Mouse (Mus musculus) CH12.LX (cell line): ENCODE measurements at regions not wholly inside any gene's neighbourhood (a gene's known extent, or its start where the extent isn't known, plus 50 kb on each side); places are given as distances from the start of the nearest gene placed in this dataset.

Source experiments
- DNase-seq: peaks from one replicate; pipeline ENCODE4 v3.0.0-alpha.2; 2013; ENCODE audit errors: extremely low read depth
- H3K27ac ChIP-seq: 2 replicates; pipeline ENCODE4 v1.5.1; 2012; ENCODE audit warnings: low read depth, mild to moderate bottlenecking, control low read depth, moderate library complexity; ENCODE audit not compliant: insufficient read depth
- H3K27me3 ChIP-seq: replicated peaks from 2 replicates; pipeline ENCODE3; 2012; ENCODE audit warnings: inconsistent platforms
- H3K36me3 ChIP-seq, 2 experiments: replicated peaks in 1 of 2; 2 replicates each; pipeline versions ENCODE3 to v1.6.1; 2012; ENCODE audit warnings: inconsistent platforms in 1 of 2, low read length in 1 of 2, mild to moderate bottlenecking in 1 of 2, mixed read lengths in 1 of 2, moderate library complexity in 1 of 2; ENCODE audit not compliant: control insufficient read depth in 1 of 2, insufficient read depth in 1 of 2
- H3K4me1 ChIP-seq, 2 experiments: 2 replicates each; pipeline ENCODE4 v1.6.1; 2012; ENCODE audit warnings: inconsistent platforms in 1 of 2, moderate library complexity in 1 of 2; ENCODE audit not compliant: insufficient read depth in 2 of 2, control insufficient read depth in 1 of 2
- H3K4me2 ChIP-seq: 2 replicates; pipeline ENCODE4 v1.6.1; 2012; ENCODE audit warnings: low read depth, mild to moderate bottlenecking, control low read depth; ENCODE audit not compliant: poor library complexity, insufficient read depth, severe bottlenecking
- H3K4me3 ChIP-seq, 3 experiments: fragments of 150-350 bp in 1 of 3; sonication (generic) in 1 of 3; replicated peaks in 1 of 3; 2 replicates each; pipeline versions ENCODE3 to v1.5.1; 2011 to 2012; ENCODE audit warnings: low read depth in 2 of 3, low read length in 2 of 3, mild to moderate bottlenecking in 2 of 3, moderate library complexity in 2 of 3, control low read depth in 1 of 3, improper control_type of control experiment in 1 of 3, inconsistent platforms in 1 of 3, mixed read lengths in 1 of 3; ENCODE audit not compliant: poor library complexity in 1 of 3
- H3K79me2 ChIP-seq: replicated peaks from 2 replicates; pipeline ENCODE4 v1.6.1; 2012; ENCODE audit warnings: mild to moderate bottlenecking, moderate library complexity; ENCODE audit not compliant: control insufficient read depth, poor library complexity, insufficient read depth, severe bottlenecking; ENCODE audit errors: extremely low read depth
- H3K9ac ChIP-seq: 2 replicates; pipeline ENCODE4 v1.6.1; 2012; ENCODE audit warnings: low read depth, mild to moderate bottlenecking, control low read depth, moderate library complexity; ENCODE audit not compliant: insufficient read depth
- H3K9me3 ChIP-seq: replicated peaks from 2 replicates; pipeline ENCODE3; 2012; ENCODE audit warnings: low read length, inconsistent platforms, mixed read lengths
- BHLHE40 ChIP-seq: IDR thresholded peaks from 2 replicates; pipeline ENCODE4 v1.6.1; 2011; ENCODE audit warnings: mild to moderate bottlenecking, low read depth, low read length, improper control_type of control experiment
- CHD1 ChIP-seq: IDR thresholded peaks from 2 replicates; pipeline ENCODE4 v1.6.1; 2012; ENCODE audit warnings: low read depth, low read length, improper control_type of control experiment, inconsistent platforms
- CHD2 ChIP-seq: IDR thresholded peaks from 2 replicates; pipeline ENCODE4 v1.6.1; 2011; ENCODE audit warnings: low read length, improper control_type of control experiment
- CTCF ChIP-seq, 2 experiments: IDR thresholded peaks in 1 of 2; conservative IDR thresholded peaks in 1 of 2; 2 replicates each; pipeline ENCODE4 v1.5.1; 2011 to 2012; ENCODE audit warnings: low read depth in 2 of 2, low read length in 2 of 2, improper control_type of control experiment in 1 of 2, inconsistent platforms in 1 of 2, mild to moderate bottlenecking in 1 of 2, moderate library complexity in 1 of 2
- ELF1 ChIP-seq: IDR thresholded peaks from 2 replicates; pipeline ENCODE4 v1.6.1; 2014; ENCODE audit warnings: low read depth, mild to moderate bottlenecking, inconsistent platforms, low read length, improper control_type of control experiment
- MAFK ChIP-seq: IDR thresholded peaks from 2 replicates; pipeline ENCODE4 v1.6.1; 2011; ENCODE audit warnings: low read length, improper control_type of control experiment; ENCODE audit not compliant: insufficient replicate concordance
- MAX ChIP-seq: IDR thresholded peaks from 2 replicates; pipeline ENCODE4 v1.6.1; 2011; ENCODE audit warnings: low read length, improper control_type of control experiment
- MAZ ChIP-seq: IDR thresholded peaks from 2 replicates; pipeline ENCODE4 v1.6.1; 2012; ENCODE audit warnings: low read depth, mild to moderate bottlenecking, inconsistent platforms, low read length, improper control_type of control experiment, moderate library complexity
- MXI1 ChIP-seq: IDR thresholded peaks from 2 replicates; pipeline ENCODE4 v1.6.1; 2011; ENCODE audit warnings: mild to moderate bottlenecking, low read depth, low read length, improper control_type of control experiment
- RCOR1 ChIP-seq: conservative IDR thresholded peaks from 2 replicates; pipeline ENCODE4 v1.6.1; 2012; ENCODE audit warnings: low read depth, mild to moderate bottlenecking, inconsistent platforms, low read length, improper control_type of control experiment
- TBP ChIP-seq: conservative IDR thresholded peaks from 2 replicates; pipeline ENCODE4 v1.6.1; 2011; ENCODE audit warnings: low read depth, low read length, improper control_type of control experiment
- TCF12 ChIP-seq: IDR thresholded peaks from 2 replicates; pipeline ENCODE4 v1.6.1; 2014; ENCODE audit warnings: low read depth, mild to moderate bottlenecking, inconsistent platforms, low read length, improper control_type of control experiment
- UBTF ChIP-seq: IDR thresholded peaks from 2 replicates; pipeline ENCODE4 v1.6.1; 2012; ENCODE audit warnings: low read depth, mild to moderate bottlenecking, inconsistent platforms, low read length, improper control_type of control experiment, moderate library complexity
- USF1 ChIP-seq: IDR thresholded peaks from 2 replicates; pipeline ENCODE4 v1.6.1; 2014; ENCODE audit warnings: low read depth, mild to moderate bottlenecking, inconsistent platforms, low read length, improper control_type of control experiment
- ZC3H11A ChIP-seq: IDR thresholded peaks from 2 replicates; pipeline ENCODE4 v1.6.1; 2012; ENCODE audit warnings: low read depth, mild to moderate bottlenecking, inconsistent platforms, low read length, improper control_type of control experiment
- ZKSCAN1 ChIP-seq: IDR thresholded peaks from 2 replicates; pipeline ENCODE4 v1.6.1; 2012; ENCODE audit warnings: low read depth, inconsistent platforms, low read length, improper control_type of control experiment, borderline replicate concordance
- dilution Hi-C: fragments of 300-500 bp; cut with MboI; formaldehyde crosslinking; loops from 2 replicates; pipeline ENCODE4 v1.14.3; 2020; ENCODE audit warnings: low sequenced_read_pairs; ENCODE audit not compliant: extremely low pct_unique_long_range_greater_than_20kb, extremely low pct_ligation_motif_present
- in situ Hi-C: fragments of 300-500 bp; cut with MboI; formaldehyde crosslinking; loops from 3 replicates; pipeline ENCODE4 v1.14.3; 2019; ENCODE audit warnings: low sequenced_read_pairs, low pct_ligation_motif_present, low pct_unique_long_range_greater_than_20kb, mixed read lengths

- H3K27ac ChIP-seq: no peak overlapping the region
- H3K9me3 ChIP-seq: peaks cover 8% of the 10 kb centered on the region
- no peak overlapping the region for H3K4me2 ChIP-seq
- no peaks in the 10 kb centered on the region for H3K27me3 ChIP-seq
- TF ChIP-seq TCF12 (no peak), ZC3H11A (no peak)
- in situ Hi-C loops: no loop called here
- H3K4me1 ChIP-seq: no peaks in the 10 kb centered on the region
- no peak overlapping the region for H3K4me3 ChIP-seq
- no peaks in the 10 kb centered on the region for H3K79me2 ChIP-seq
- H3K36me3 ChIP-seq: no peaks in the 10 kb centered on the region
- DNase-seq: no peak
- dilution Hi-C loops: no loop called here
- no peak overlapping the region for H3K9ac ChIP-seq
Observed at GRCm38 (mm10) chr4:72480535-72480934, 279.8 kb upstream of the Tle1 start.

GRCm38 (mm10) chr4:72469236-72469875, 268.6 kb upstream of the Tle1 start:
- no peaks in the 10 kb centered on the region for H3K79me2 ChIP-seq
- dilution Hi-C loops (no loop called here), in situ Hi-C loops (no loop called here)
- DNase-seq: no peak
- peaks cover 8% of the 10 kb centered on the region for H3K9me3 ChIP-seq
- no peaks in the 10 kb centered on the region for H3K36me3 ChIP-seq
- H3K4me2 ChIP-seq: no peak overlapping the region
- H3K9ac ChIP-seq: no peak overlapping the region
- no peaks in the 10 kb centered on the region for H3K4me1 ChIP-seq
- no peaks in the 10 kb centered on the region for H3K27me3 ChIP-seq
- TF ChIP-seq ELF1: no peak
- TF ChIP-seq MAFK: no peak
- no peak overlapping the region for H3K4me3 ChIP-seq
- no peak overlapping the region for H3K27ac ChIP-seq

- dilution Hi-C loops (no loop called here), in situ Hi-C loops (no loop called here)
- no peaks in the 10 kb centered on the region for H3K4me1 ChIP-seq
Observed at GRCm38 (mm10) chr4:72444177-72444770, 243.6 kb upstream of the Tle1 start.

More at GRCm38 (mm10) chr4:72444177-72444770, 243.6 kb upstream of the Tle1 start:
- no peak overlapping the region for H3K4me2 ChIP-seq
- H3K79me2 ChIP-seq: no peaks in the 10 kb centered on the region
- no peak overlapping the region for H3K9ac ChIP-seq
- H3K36me3 ChIP-seq: no peaks in the 10 kb centered on the region
- DNase-seq: no peak
- peaks cover 8% of the 10 kb centered on the region for H3K9me3 ChIP-seq
- no peaks in the 10 kb centered on the region for H3K27me3 ChIP-seq
- no peak overlapping the region for H3K4me3 ChIP-seq
- H3K27ac ChIP-seq: no peak overlapping the region
- no peak for TF ChIP-seq UBTF
- no peak for TF ChIP-seq MAZ
- no peak for TF ChIP-seq ELF1
- no peak for TF ChIP-seq ZKSCAN1
- no peak for TF ChIP-seq MXI1
- TF ChIP-seq RCOR1: no peak
- TF ChIP-seq CHD2: no peak
- TF ChIP-seq MAX: no peak
- no peak for TF ChIP-seq TBP
- no peak for TF ChIP-seq USF1
- TF ChIP-seq CHD1: no peak
- TF ChIP-seq CTCF (conservative IDR thresholded peaks at IDR 0.05 in 1 of 2, IDR thresholded peaks at IDR 0.05 in 1 of 2; ENCODE audit: low read depth in 2 of 2, low read length in 2 of 2): no peak
- TF ChIP-seq BHLHE40: no peak
